Mouse (Mus musculus) embryonic facial prominence, embryonic 14.5 days (tissue): ENCODE measurements around the gene Ptrh1. TPM values are rescaled to one million over a fixed set of nuclear protein-coding genes. Genes with fewer than 3 reads are reported as not detected.

Source experiments
- polyA plus RNA-seq: library from polyadenylated mRNA; unstranded; fragments of >200 nt; fragmentation: Nextera tagmentation; extraction: Ambion mirVana; gene quantifications from 2 replicates; pipeline ENCODE4 v1.2.1, GENCODE M21; 2014

Gene Ptrh1
- polyA plus RNA-seq, 1 experiment from 2014 or later = 5.2 TPM

Other genes with a start within 250 kb of the Ptrh1 start
- 16.3 and 19.2 TPM in 2 replicates for gene Fam102a, start 240.5 kb upstream of the Ptrh1 start, polyA plus RNA-seq
- gene Dpm2, start 204.9 kb upstream of the Ptrh1 start, polyA plus RNA-seq = 107 and 110 TPM in 2 replicates
- 0.38 and 1.1 TPM in 2 replicates for gene Pip5kl1, start 201.0 kb upstream of the Ptrh1 start, polyA plus RNA-seq
- gene 9430097D07Rik, start 200.1 kb upstream of the Ptrh1 start, polyA plus RNA-seq = 0.13 and 0.18 TPM in 2 replicates
- gene St6galnac4, start 188.7 kb upstream of the Ptrh1 start, polyA plus RNA-seq = 39.4 and 41.0 TPM in 2 replicates
- 11.1 and 12.1 TPM in 2 replicates for gene St6galnac6, start 176.1 kb upstream of the Ptrh1 start, polyA plus RNA-seq
- 97.8 and 125 TPM in 2 replicates for gene Ak1, start 154.0 kb upstream of the Ptrh1 start, polyA plus RNA-seq
- gene Eng, start 129.2 kb upstream of the Ptrh1 start, polyA plus RNA-seq = 57.9 and 64.3 TPM in 2 replicates
- gene Fpgs, start 71.6 kb upstream of the Ptrh1 start, polyA plus RNA-seq = 28.2 and 31.0 TPM in 2 replicates
- 67.4 and 82.3 TPM in 2 replicates for gene Cdk9, start 62.7 kb upstream of the Ptrh1 start, polyA plus RNA-seq
- 21.7 and 28.3 TPM in 2 replicates for gene Sh2d3c, start 54.7 kb upstream of the Ptrh1 start, polyA plus RNA-seq
- 0.33 and 0.45 TPM in 2 replicates for gene 6330409D20Rik, start 34.8 kb upstream of the Ptrh1 start, polyA plus RNA-seq
- gene Tor2a, start 18.6 kb upstream of the Ptrh1 start, polyA plus RNA-seq = 64.5 and 73.2 TPM in 2 replicates
- 0.22 and 0.85 TPM in 2 replicates for gene Ttc16, start 153 bp upstream of the Ptrh1 start, polyA plus RNA-seq
- 0.20 and 0.63 TPM in 2 replicates for gene Cfap157, start 8.6 kb downstream of the Ptrh1 start, polyA plus RNA-seq
- 26.8 and 29.7 TPM in 2 replicates for gene Stxbp1, start 71.5 kb downstream of the Ptrh1 start, polyA plus RNA-seq
- 38.4 and 39.0 TPM in 2 replicates for gene Fam129b, start 100.3 kb downstream of the Ptrh1 start, polyA plus RNA-seq
- gene Rpl12, start 185.8 kb downstream of the Ptrh1 start, polyA plus RNA-seq = 224 and 237 TPM in 2 replicates
- 9.2 and 10.9 TPM in 2 replicates for gene Lrsam1, start 185.8 kb downstream of the Ptrh1 start, polyA plus RNA-seq
- 12.2 and 15.7 TPM in 2 replicates for gene Slc2a8, start 206.3 kb downstream of the Ptrh1 start, polyA plus RNA-seq